Mouse (Mus musculus) intestine, postnatal 0 days (tissue): ENCODE results near the gene Slc17a7. TPM values are rescaled to one million over a fixed set of nuclear protein-coding genes. Genes with fewer than 3 reads are reported as not detected.

Source experiments
- ATAC-seq: fragments of 200-750 bp; cut with Nextera tagmentation; 2 replicates; pipeline ENCODE4 v1.8.0; 2017; ENCODE audit warnings: mild to moderate bottlenecking, moderate TSS enrichment, moderate library complexity
- H3K27ac ChIP-seq: fragments of 300-500 bp; sonication (generic); 2 replicates; pipeline ENCODE4 v1.5.1; 2014; ENCODE audit warnings: mild to moderate bottlenecking, low read depth, low read length, moderate library complexity
- H3K27me3 ChIP-seq: fragments of 300-500 bp; sonication (generic); replicated peaks from 2 replicates; pipeline ENCODE4 v1.6.1; 2014; ENCODE audit warnings: low read length, mixed read lengths; ENCODE audit not compliant: control insufficient read depth, insufficient read depth
- H3K36me3 ChIP-seq: fragments of 300-500 bp; sonication (generic); 2 replicates; pipeline ENCODE4 v1.6.1; 2014; ENCODE audit warnings: mild to moderate bottlenecking, moderate library complexity; ENCODE audit not compliant: control insufficient read depth, insufficient read depth
- H3K4me1 ChIP-seq: fragments of 300-500 bp; sonication (generic); replicated peaks from 2 replicates; pipeline ENCODE4 v1.6.1; 2014; ENCODE audit warnings: antibody characterized with exemption, low read length, mixed read lengths; ENCODE audit not compliant: control insufficient read depth, insufficient read depth
- H3K4me2 ChIP-seq: fragments of 300-500 bp; sonication (generic); replicated peaks from 2 replicates; pipeline ENCODE4 v1.6.1; 2014; ENCODE audit warnings: low read depth, mild to moderate bottlenecking, moderate library complexity
- H3K4me3 ChIP-seq: fragments of 300-500 bp; sonication (generic); 2 replicates; pipeline ENCODE4 v1.5.1; 2014; ENCODE audit warnings: low read depth, low read length
- H3K9ac ChIP-seq: fragments of 300-500 bp; sonication (generic); 2 replicates; pipeline ENCODE4 v1.6.1; 2014; ENCODE audit warnings: mild to moderate bottlenecking, low read depth, low read length
- H3K9me3 ChIP-seq: fragments of 300-500 bp; sonication (generic); 2 replicates; pipeline ENCODE4 v1.6.1; 2016; ENCODE audit warnings: mixed run types; ENCODE audit not compliant: control insufficient read depth
- CTCF ChIP-seq: sonication (generic); IDR thresholded peaks from 2 replicates; pipeline ENCODE4 v1.5.1; 2016; ENCODE audit warnings: low read depth, mild to moderate bottlenecking, control low read depth, antibody characterized with exemption, moderate library complexity
- WGBS: fragments of 180-500 bp; shearing (Covaris S2); extraction: QIAGEN DNeasy Blood & Tissue Kit; methylation state at CpG from one replicate; pipeline ENCODE4 v1.1.7; 2014; 5-methylcytosine and 5-hydroxymethylcytosine counted together
- polyA plus RNA-seq: library from polyadenylated mRNA; unstranded; fragments of >200 nt; fragmentation: Nextera tagmentation; extraction: Ambion mirVana; gene quantifications from 2 replicates; pipeline ENCODE4 v1.2.1, GENCODE M21; 2015

Slc17a7 gene
- polyA plus RNA-seq, 1 experiment from 2014 or later: not detected

DNA sequence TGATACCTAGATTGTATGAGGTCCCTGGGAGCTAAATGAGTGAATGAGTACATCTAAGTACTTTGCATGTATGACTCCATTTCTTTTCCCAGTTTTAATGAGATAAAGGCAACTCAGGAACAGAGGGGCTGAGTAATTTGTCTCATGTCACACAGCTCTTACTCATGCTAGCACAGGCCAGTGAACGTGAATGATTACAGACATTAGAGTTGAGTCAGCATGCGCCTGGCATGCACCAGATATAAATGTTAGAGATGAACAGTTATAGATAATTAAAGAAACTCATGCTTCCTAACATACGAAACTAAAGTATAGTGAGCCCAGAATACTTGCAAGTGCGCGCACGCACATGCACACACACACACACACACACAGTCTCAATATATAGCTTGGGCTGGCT is 26.4 kb downstream of the Slc17a7 start:
- Histone ChIP-seq H3K4me2 (no peak overlapping the region), H3K36me3 (no peaks in the 10 kb centered on the region), H3K27me3 (peaks cover 31% of the 10 kb centered on the region), H3K4me1 (no peaks in the 10 kb centered on the region), H3K27ac (no peak overlapping the region), H3K4me3 (no peak overlapping the region), H3K9ac (no peak overlapping the region), H3K9me3 (no peaks in the 10 kb centered on the region)
- ATAC-seq: no peak
- WGBS: 85% methylated on average over 6 of the region's 6 CpGs
- TF ChIP-seq CTCF: no peak

DNA sequence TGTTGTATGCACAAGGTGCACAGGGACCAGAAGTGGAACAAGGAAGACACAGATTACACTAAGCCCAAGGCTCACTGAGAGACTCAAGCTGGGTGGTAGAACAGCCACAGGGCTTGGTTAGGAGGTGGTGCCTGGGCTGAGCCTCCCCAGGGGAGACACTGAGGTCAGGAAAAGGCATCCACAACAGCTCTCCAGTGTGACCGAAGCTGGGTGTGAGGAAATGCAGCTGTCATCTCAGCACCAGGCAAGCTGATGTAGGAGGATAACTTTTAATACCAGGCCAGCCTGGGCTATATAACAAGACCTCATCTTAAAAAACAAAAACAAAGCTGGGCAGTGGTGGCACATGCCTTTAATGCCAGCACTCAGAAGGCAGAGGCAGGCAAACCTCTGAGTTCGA is 27.4 kb downstream of the Slc17a7 start:
- H3K9me3 ChIP-seq: no peaks in the 10 kb centered on the region
- H3K4me1 ChIP-seq: no peaks in the 10 kb centered on the region
- H3K9ac ChIP-seq: no peak overlapping the region
- no peak for ATAC-seq
- no peak for TF ChIP-seq CTCF
- H3K4me2 ChIP-seq: no peak overlapping the region
- WGBS: 65% methylated on average over 2 of the region's 2 CpGs
- no peaks in the 10 kb centered on the region for H3K36me3 ChIP-seq
- H3K27me3 ChIP-seq: peaks cover 28% of the 10 kb centered on the region; the same call in 1 of the 2 replicates
- H3K4me3 ChIP-seq: no peak overlapping the region
- no peak overlapping the region for H3K27ac ChIP-seq

- H3K36me3 ChIP-seq: no peaks in the 10 kb centered on the region
- 15% methylated on average over 8 of the region's 8 CpGs for WGBS
- no peaks in the 10 kb centered on the region for H3K4me1 ChIP-seq
- H3K4me3 ChIP-seq: no peak overlapping the region
- no peak for ATAC-seq
- no peak overlapping the region for H3K9ac ChIP-seq
- no peaks in the 10 kb centered on the region for H3K9me3 ChIP-seq
- no peak overlapping the region for H3K4me2 ChIP-seq
- H3K27ac ChIP-seq: no peak overlapping the region
- H3K27me3 ChIP-seq: peaks cover 21% of the 10 kb centered on the region; the same call in 1 of the 2 replicates
- no peak for TF ChIP-seq CTCF
Measured at GRCm38 (mm10) chr7:45191803-45192363, 28.1 kb downstream of the Slc17a7 start.

DNA sequence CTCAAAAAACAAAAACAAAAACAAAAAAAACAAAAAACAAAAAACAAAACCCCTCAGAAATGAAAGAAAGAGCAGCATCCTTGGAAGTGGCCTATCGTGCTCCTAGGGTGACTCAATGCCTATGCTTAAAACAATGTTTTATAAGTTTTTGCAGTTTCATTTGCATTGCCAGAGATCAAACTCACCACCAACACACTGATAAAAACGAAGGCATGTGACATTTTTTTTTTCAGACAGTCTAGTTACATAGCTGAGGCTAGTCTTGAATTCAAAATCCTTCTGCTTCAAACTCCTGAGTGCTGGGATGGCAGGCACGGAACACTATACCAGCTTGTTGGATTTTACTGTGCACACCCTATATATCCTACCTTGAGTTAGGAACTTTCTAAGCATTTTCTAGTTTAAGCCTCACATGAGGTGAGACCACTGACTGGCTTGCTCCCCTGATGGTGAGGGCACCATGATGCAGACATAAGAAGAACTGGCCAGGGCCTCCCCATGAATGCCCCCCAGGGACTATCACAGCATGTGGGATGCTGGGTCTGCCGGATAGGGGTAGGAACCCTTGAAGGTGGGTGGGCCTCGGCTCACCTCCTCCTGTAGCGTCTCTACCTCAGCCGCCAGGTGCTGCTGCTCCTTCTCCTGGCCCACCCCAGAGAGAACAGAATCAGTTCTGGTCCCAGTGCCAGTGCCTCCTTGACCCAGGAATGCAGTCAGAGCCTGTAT is 29.0 kb downstream of the Slc17a7 start:
- no peak overlapping the region for H3K9ac ChIP-seq
- no peaks in the 10 kb centered on the region for H3K9me3 ChIP-seq
- H3K4me2 ChIP-seq: no peak overlapping the region
- H3K27ac ChIP-seq: no peak overlapping the region
- TF ChIP-seq CTCF: no peak
- peaks cover 21% of the 10 kb centered on the region; the same call in 1 of the 2 replicates for H3K27me3 ChIP-seq
- H3K36me3 ChIP-seq: no peaks in the 10 kb centered on the region
- 87% methylated on average over 7 of the region's 7 CpGs for WGBS
- ATAC-seq: no peak
- H3K4me3 ChIP-seq: no peak overlapping the region
- H3K4me1 ChIP-seq: no peaks in the 10 kb centered on the region

DNA sequence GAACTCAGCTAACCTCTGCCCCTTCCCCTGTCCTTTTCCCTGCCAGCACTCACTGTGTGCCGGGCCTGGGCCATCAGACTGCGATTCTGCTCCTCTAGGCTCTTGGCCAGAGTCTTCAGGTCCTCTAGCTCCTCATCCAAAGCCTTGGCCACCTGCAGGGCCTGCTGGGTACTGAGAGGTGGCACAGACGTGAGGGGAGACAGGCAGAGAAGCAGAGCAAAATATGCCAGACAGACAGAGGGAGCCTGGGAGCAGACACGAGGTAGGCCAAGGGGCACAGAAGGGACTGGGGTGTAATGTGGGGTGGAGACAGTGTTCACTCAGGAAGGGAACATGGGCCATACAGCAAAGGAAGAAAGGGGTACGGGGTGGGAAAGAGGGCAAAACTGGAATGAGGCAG is 29.7 kb downstream of the Slc17a7 start:
- Histone ChIP-seq H3K27ac (no peak overlapping the region), H3K36me3 (no peaks in the 10 kb centered on the region), H3K4me2 (no peak overlapping the region), H3K27me3 (peaks cover 22% of the 10 kb centered on the region; the same call in 1 of the 2 replicates), H3K9ac (no peak overlapping the region), H3K9me3 (no peaks in the 10 kb centered on the region), H3K4me3 (no peak overlapping the region), H3K4me1 (no peaks in the 10 kb centered on the region)
- WGBS: 76% methylated on average over 5 of the region's 5 CpGs
- ATAC-seq: no peak
- TF ChIP-seq CTCF: peak; percentile 30; the same call in 1 of the 2 replicates

DNA sequence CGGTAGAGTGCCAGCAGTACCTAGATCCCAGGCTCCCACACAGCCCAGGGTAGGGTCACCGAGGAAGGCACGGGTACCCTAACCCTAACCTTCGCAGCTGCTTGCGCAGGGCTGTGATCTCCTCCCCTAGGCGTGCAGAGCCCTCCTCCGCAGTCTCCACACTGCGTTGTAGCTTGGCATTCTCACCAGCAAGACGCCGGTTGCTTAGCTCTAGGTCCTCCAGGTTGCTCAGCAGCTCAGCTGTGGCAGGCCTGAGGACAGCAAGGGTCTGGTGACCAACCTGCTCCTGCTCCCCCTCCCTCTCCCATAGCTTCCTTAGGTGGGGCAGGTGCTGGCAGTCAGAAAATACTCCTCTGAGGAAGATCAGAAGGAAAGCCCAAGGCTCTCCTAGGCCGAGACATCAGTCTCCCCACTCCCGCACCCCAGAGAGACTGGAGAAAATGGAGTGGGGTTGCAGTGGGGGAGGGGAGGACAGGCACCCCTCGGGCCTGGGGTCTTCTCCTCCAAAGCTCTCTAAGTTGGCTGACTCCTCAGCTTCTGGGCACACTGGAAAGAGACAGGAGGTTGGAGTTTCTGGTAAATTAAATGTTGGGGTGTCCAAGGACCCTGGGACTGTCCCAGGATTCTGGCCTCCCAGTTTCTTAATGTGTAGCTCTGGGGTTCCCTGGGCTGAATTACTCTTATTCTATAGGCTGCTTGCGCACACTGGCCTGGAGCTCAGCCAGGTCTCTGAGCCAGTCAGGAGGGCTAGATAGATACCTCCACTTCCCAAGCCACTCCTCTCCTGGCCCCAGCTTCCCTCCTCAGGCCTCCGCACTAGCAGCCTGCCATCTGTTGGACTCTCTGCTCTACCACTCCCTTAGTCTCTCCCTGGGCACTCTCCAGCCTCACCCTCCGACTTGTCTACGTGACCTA is 30.4 kb downstream of the Slc17a7 start:
- Histone ChIP-seq H3K27ac (no peak overlapping the region), H3K4me2 (no peak overlapping the region), H3K36me3 (no peaks in the 10 kb centered on the region), H3K9ac (no peak overlapping the region), H3K9me3 (no peaks in the 10 kb centered on the region), H3K4me3 (no peak overlapping the region), H3K27me3 (peaks cover 19% of the 10 kb centered on the region; the same call in 1 of the 2 replicates), H3K4me1 (no peaks in the 10 kb centered on the region)
- TF ChIP-seq CTCF: no peak
- WGBS: 69% methylated on average over 17 of the region's 17 CpGs
- no peak for ATAC-seq
